Mouse (Mus musculus) brain, embryonic 14.5 days (tissue): Measurements from ENCODE around the gene Paxx.

ENCODE experiments used
- CTCF ChIP-seq: fragments of 200-500 bp; IDR thresholded peaks from 2 replicates; pipeline ENCODE4 v1.5.1; 2012; ENCODE audit warnings: inconsistent platforms, mild to moderate bottlenecking, moderate library complexity, borderline replicate concordance; ENCODE audit not compliant: insufficient read depth, insufficient read length; ENCODE audit errors: extremely low read depth
- POLR2A ChIP-seq: fragments of 200-500 bp; IDR thresholded peaks from 2 replicates; pipeline ENCODE4 v1.6.1; 2012; ENCODE audit warnings: mild to moderate bottlenecking, inconsistent platforms, borderline replicate concordance; ENCODE audit not compliant: poor library complexity, insufficient read depth, insufficient read length, severe bottlenecking; ENCODE audit errors: extremely low read depth

DNA sequence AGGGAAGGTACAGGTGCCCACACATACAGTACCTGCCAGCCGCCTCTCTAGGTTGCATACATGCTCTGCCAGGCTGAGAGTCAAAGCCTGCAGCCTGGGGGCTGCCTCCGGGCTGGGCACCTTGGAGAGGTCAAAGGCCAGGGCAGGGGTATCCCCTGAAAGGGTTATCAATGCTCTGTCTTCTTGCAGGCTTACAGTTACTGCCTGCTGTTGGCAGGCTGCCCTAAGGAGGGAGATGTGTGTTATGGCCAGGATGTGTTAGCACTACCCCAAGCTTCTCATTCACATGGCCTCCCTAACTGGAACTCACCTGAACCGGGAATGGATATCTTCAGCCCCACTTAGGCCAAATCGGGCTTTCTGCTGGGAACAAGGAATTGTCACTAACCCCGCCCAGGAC is 759 bp downstream of the Paxx start:
- TF ChIP-seq POLR2A = no peak
- no peak for TF ChIP-seq CTCF
